Mouse (Mus musculus): ENCODE measurements at regions not wholly inside any gene's neighbourhood (a gene's known extent, or its start where the extent isn't known, plus 50 kb on each side); places are given as distances from the start of the nearest gene placed in this dataset.

DNA sequence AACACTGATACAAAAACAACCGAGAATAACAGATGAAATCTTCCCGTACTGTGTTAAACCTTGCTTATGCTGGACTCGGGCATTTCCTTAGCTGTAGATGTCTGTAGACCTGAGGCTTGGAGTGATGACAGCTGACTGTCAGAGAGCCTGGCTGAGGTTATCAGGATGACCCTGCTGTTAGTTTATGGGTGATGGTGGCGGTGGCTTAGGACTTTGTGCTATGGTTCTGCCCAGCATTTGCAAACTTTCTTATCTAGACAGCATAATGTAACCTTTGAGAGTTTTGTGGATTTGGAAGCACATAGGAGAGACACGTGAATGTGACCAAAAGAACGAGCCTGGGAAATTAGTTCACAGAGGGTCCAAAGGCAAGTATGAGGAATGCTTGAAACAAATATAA, 239.1 kb upstream of the Ccdc122 start:
- no peaks in the 10 kb centered on the region for H3K36me3 ChIP-seq
- no peaks in the 10 kb centered on the region for H3K27me3 ChIP-seq
- H3K9me3 ChIP-seq: no peaks in the 10 kb centered on the region
- ATAC-seq (replicated peaks): no peak
- H3K4me1 ChIP-seq: peaks cover 11% of the 10 kb centered on the region
- no peak overlapping the region for H3K4me2 ChIP-seq (replicated peaks)
- no peak overlapping the region for H3K4me3 ChIP-seq
- no peak overlapping the region for H3K9ac ChIP-seq (replicated peaks)
- H3K27ac ChIP-seq (replicated peaks): no peak overlapping the region
- WGBS: 91% methylated on average over 6 of the region's 6 CpGs

GRCm38 (mm10) chr14:76791811-76792571, 235.3 kb upstream of the Serp2 start:
- Histone ChIP-seq H3K4me2 (replicated peaks) (no peak overlapping the region), H3K4me1 (peaks cover 15% of the 10 kb centered on the region), H3K9me3 (no peaks in the 10 kb centered on the region), H3K36me3 (no peaks in the 10 kb centered on the region), H3K27me3 (no peaks in the 10 kb centered on the region), H3K27ac (replicated peaks) (peak overlapping the region; percentile 72), H3K9ac (replicated peaks) (no peak overlapping the region), H3K4me3 (no peak overlapping the region)
- WGBS: 4% methylated on average over 6 of the region's 6 CpGs
- ATAC-seq (replicated peaks): peak; percentile 83

GRCm38 (mm10) chr14:76789376-76789775, 232.7 kb upstream of the Serp2 start:
- Histone ChIP-seq H3K27me3 (no peaks in the 10 kb centered on the region), H3K9ac (replicated peaks) (no peak overlapping the region), H3K9me3 (no peaks in the 10 kb centered on the region), H3K4me2 (replicated peaks) (no peak overlapping the region), H3K27ac (replicated peaks) (no peak overlapping the region), H3K4me3 (no peak overlapping the region), H3K4me1 (peaks cover 15% of the 10 kb centered on the region), H3K36me3 (no peaks in the 10 kb centered on the region)
- 62% methylated on average over 7 of the region's 7 CpGs for WGBS
- ATAC-seq (replicated peaks): no peak

DNA sequence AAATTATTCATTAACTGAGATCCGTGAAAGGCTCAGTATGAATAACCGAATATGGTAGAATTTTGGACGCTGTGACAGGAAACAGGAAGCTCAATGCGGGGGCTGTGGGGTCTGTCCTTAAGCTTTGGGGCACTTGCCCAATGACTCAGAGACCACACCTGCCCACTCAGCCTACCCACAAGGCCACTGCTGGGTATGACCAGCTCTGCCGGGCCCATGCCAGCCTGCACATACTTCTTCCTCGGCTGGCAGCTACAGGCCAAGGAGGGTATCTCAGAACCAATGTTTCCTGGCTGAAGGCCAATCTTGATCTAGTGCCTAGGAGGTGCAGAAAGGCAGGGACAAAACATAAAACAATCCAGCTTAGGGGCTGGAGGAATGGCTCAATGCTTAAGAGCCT, 230.9 kb upstream of the Serp2 start:
- H3K9ac ChIP-seq (replicated peaks): no peak overlapping the region
- no peak overlapping the region for H3K4me2 ChIP-seq (replicated peaks)
- no peaks in the 10 kb centered on the region for H3K36me3 ChIP-seq

DNA sequence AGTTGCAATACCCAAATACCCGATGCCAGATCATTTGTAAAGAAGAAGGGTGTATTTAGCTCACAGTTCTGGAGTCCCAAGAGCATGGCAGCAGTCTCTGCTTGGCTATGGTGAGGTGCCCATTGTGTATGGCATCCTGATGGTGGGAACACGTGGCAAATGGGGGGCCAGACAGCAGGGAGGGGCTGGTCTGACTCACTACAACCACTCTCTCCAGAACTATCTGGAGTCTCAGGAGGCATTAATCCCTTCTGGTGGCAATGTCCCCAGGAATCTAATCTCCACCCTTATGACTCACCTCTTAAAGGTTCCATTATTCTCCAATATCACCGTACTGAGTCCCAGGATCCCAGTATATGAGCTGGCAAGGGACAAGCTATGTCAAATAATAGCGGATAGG, 229.5 kb upstream of the Serp2 start:
- H3K4me3 ChIP-seq: no peak overlapping the region
- H3K4me1 ChIP-seq: peaks cover 7% of the 10 kb centered on the region
- no peaks in the 10 kb centered on the region for H3K36me3 ChIP-seq
- no peak for ATAC-seq (replicated peaks)
- H3K9ac ChIP-seq (replicated peaks): no peak overlapping the region
- WGBS: 83% methylated on average over 4 of the region's 4 CpGs
- H3K27ac ChIP-seq (replicated peaks): no peak overlapping the region
- no peak overlapping the region for H3K4me2 ChIP-seq (replicated peaks)
- no peaks in the 10 kb centered on the region for H3K27me3 ChIP-seq
- no peaks in the 10 kb centered on the region for H3K9me3 ChIP-seq

More for the DNA sequence above, 230.9 kb upstream of the Serp2 start:
- Histone ChIP-seq H3K4me3 (no peak overlapping the region), H3K9me3 (no peaks in the 10 kb centered on the region), H3K27ac (replicated peaks) (no peak overlapping the region), H3K27me3 (no peaks in the 10 kb centered on the region), H3K4me1 (peaks cover 15% of the 10 kb centered on the region)
- WGBS: 86% methylated on average over 6 of the region's 6 CpGs
- ATAC-seq (replicated peaks): no peak

GRCm38 (mm10) chr14:76781524-76781880, 224.8 kb upstream of the Serp2 start:
- Histone ChIP-seq H3K4me2 (replicated peaks) (no peak overlapping the region), H3K36me3 (no peaks in the 10 kb centered on the region), H3K4me1 (peaks cover 18% of the 10 kb centered on the region), H3K27me3 (no peaks in the 10 kb centered on the region), H3K9ac (replicated peaks) (no peak overlapping the region), H3K27ac (replicated peaks) (peak overlapping the region; percentile 32; the same call in 1 of the 2 replicates), H3K4me3 (no peak overlapping the region), H3K9me3 (no peaks in the 10 kb centered on the region)
- no peak for ATAC-seq (replicated peaks)
- WGBS: 69% methylated on average over 3 of the region's 3 CpGs

- Histone ChIP-seq H3K27me3 (no peaks in the 10 kb centered on the region), H3K4me3 (no peak overlapping the region), H3K9ac (replicated peaks) (no peak overlapping the region), H3K9me3 (no peaks in the 10 kb centered on the region), H3K36me3 (no peaks in the 10 kb centered on the region), H3K4me2 (replicated peaks) (no peak overlapping the region), H3K27ac (replicated peaks) (peak overlapping the region; percentile 32), H3K4me1 (peaks cover 18% of the 10 kb centered on the region)
- WGBS: 64% methylated on average over 14 of the region's 14 CpGs
- 0 out of 2 replicates have a peak, but pooled peaks have one; percentile 43 for ATAC-seq (replicated peaks)
Observed at GRCm38 (mm10) chr14:76780572-76781523, 224.2 kb upstream of the Serp2 start.

- no peak overlapping the region for H3K4me2 ChIP-seq (replicated peaks)
- no peak overlapping the region for H3K27ac ChIP-seq (replicated peaks)
- no peaks in the 10 kb centered on the region for H3K9me3 ChIP-seq
- H3K4me3 ChIP-seq: no peak overlapping the region
- no peaks in the 10 kb centered on the region for H3K27me3 ChIP-seq
- no peaks in the 10 kb centered on the region for H3K36me3 ChIP-seq
- peaks cover 18% of the 10 kb centered on the region for H3K4me1 ChIP-seq
- no peak for ATAC-seq (replicated peaks)
- 43% methylated on average over 9 of the region's 9 CpGs for WGBS
- no peak overlapping the region for H3K9ac ChIP-seq (replicated peaks)
Observed at GRCm38 (mm10) chr14:76778541-76779399, 222.1 kb upstream of the Serp2 start.

- Histone ChIP-seq H3K4me3 (no peak overlapping the region), H3K4me1 (peaks cover 20% of the 10 kb centered on the region), H3K36me3 (no peaks in the 10 kb centered on the region), H3K9me3 (no peaks in the 10 kb centered on the region), H3K9ac (replicated peaks) (no peak overlapping the region), H3K4me2 (replicated peaks) (no peak overlapping the region), H3K27ac (replicated peaks) (no peak overlapping the region), H3K27me3 (no peaks in the 10 kb centered on the region)
- 77% methylated on average over 3 of the region's 3 CpGs for WGBS
- no peak for ATAC-seq (replicated peaks)
Observed at GRCm38 (mm10) chr14:76775387-76775924, 218.8 kb upstream of the Serp2 start.

- Histone ChIP-seq H3K9ac (replicated peaks) (no peak overlapping the region), H3K4me3 (no peak overlapping the region), H3K27ac (replicated peaks) (peak overlapping the region; percentile 57), H3K27me3 (no peaks in the 10 kb centered on the region), H3K4me1 (peaks cover 13% of the 10 kb centered on the region), H3K9me3 (no peaks in the 10 kb centered on the region), H3K4me2 (replicated peaks) (no peak overlapping the region), H3K36me3 (no peaks in the 10 kb centered on the region)
- ATAC-seq (replicated peaks): peak; percentile 70
- 25% methylated on average over 11 of the region's 11 CpGs for WGBS
Observed at GRCm38 (mm10) chr14:76772781-76773438, 216.2 kb upstream of the Serp2 start.

DNA sequence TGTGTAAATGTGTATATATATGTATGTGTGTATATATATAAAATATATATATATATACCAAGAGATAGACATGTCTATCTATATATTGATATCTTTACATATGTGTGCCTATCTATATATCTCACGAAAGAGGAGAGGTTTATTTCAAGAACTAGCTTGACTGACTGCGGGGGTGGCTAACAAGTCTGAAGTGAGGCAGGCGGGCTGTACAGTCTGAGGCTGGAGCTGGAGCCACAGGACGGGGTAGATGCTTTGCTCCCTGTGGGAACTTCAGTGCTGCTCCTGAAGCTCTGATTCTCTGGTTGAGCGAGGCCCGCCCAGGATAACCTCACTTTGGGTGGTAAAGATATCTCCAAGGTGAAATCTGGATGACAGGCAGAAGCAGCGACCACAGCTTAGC, 213.4 kb upstream of the Serp2 start:
- Histone ChIP-seq H3K27me3 (no peaks in the 10 kb centered on the region), H3K9me3 (no peaks in the 10 kb centered on the region), H3K4me3 (no peak overlapping the region), H3K4me2 (replicated peaks) (no peak overlapping the region), H3K36me3 (no peaks in the 10 kb centered on the region), H3K9ac (replicated peaks) (no peak overlapping the region), H3K4me1 (peaks cover 24% of the 10 kb centered on the region), H3K27ac (replicated peaks) (no peak overlapping the region)
- WGBS: 92% methylated on average over 7 of the region's 7 CpGs
- no peak for ATAC-seq (replicated peaks)
